Mouse (Mus musculus) myocyte (in vitro differentiated cells): ENCODE results near the gene Npr2. TPM values are rescaled to one million over a fixed set of nuclear protein-coding genes. Genes with fewer than 3 reads are reported as not detected.

Source experiments
- H3K27me3 ChIP-seq: one replicate; pipeline ENCODE4 v1.6.1; 2011; ENCODE audit not compliant: control insufficient read depth, insufficient read depth, insufficient read length
- H3K36me3 ChIP-seq: one replicate; pipeline ENCODE4 v1.6.1; 2011; ENCODE audit not compliant: control insufficient read depth, insufficient read depth
- H3K4me2 ChIP-seq: one replicate; pipeline ENCODE4 v1.6.1; 2011; ENCODE audit warnings: low read depth, control low read depth
- H3K4me3 ChIP-seq: one replicate; pipeline ENCODE4 v1.5.1; 2011; ENCODE audit warnings: mild to moderate bottlenecking, control low read depth, moderate library complexity
- H3K79me2 ChIP-seq: one replicate; pipeline ENCODE4 v1.6.1; 2011; ENCODE audit not compliant: control insufficient read depth, insufficient read depth
- H3ac ChIP-seq: one replicate; pipeline ENCODE4 v1.6.1; 2011; ENCODE audit not compliant: control insufficient read depth, insufficient read length
- CEBPB ChIP-seq: IDR thresholded peaks from 2 replicates; pipeline ENCODE4 v1.6.1; 2011; ENCODE audit warnings: mild to moderate bottlenecking, moderate library complexity; ENCODE audit not compliant: poor library complexity, insufficient read depth, severe bottlenecking
- E2F4 ChIP-seq: IDR thresholded peaks from one replicate; pipeline ENCODE4 v1.6.1; 2011; ENCODE audit warnings: mild to moderate bottlenecking, control low read depth, moderate library complexity; ENCODE audit not compliant: insufficient read depth
- MAX ChIP-seq: IDR thresholded peaks from one replicate; pipeline ENCODE4 v1.6.1; 2011; ENCODE audit warnings: low read depth, mild to moderate bottlenecking, control low read depth
- MYOD1 ChIP-seq, 3 experiments: IDR thresholded peaks; one replicate each; pipeline ENCODE4 v1.6.1; 2011; ENCODE audit warnings: control low read depth in 2 of 3, low read depth in 2 of 3, mild to moderate bottlenecking in 2 of 3, moderate library complexity in 1 of 3; ENCODE audit not compliant: insufficient read length in 2 of 3, control insufficient read depth in 1 of 3
- MYOG ChIP-seq, 3 experiments: IDR thresholded peaks; one replicate each; pipeline ENCODE4 v1.6.1; 2011; ENCODE audit warnings: control low read depth in 2 of 3, low read depth in 2 of 3, mild to moderate bottlenecking in 2 of 3; ENCODE audit not compliant: insufficient read length in 2 of 3, control insufficient read depth in 1 of 3, insufficient read depth in 1 of 3
- POLR2A ChIP-seq: IDR thresholded peaks from one replicate; pipeline ENCODE4 v1.6.1; 2011; ENCODE audit warnings: low read depth, mild to moderate bottlenecking, control low read depth, moderate library complexity; ENCODE audit not compliant: insufficient read length
- POLR2AphosphoS2 ChIP-seq: IDR thresholded peaks from one replicate; pipeline ENCODE4 v1.6.1; 2011; ENCODE audit warnings: low read depth, control low read depth; ENCODE audit not compliant: insufficient read length
- REST ChIP-seq: IDR thresholded peaks from one replicate; pipeline ENCODE4 v1.6.1; 2011; ENCODE audit warnings: mild to moderate bottlenecking, control low read depth, moderate library complexity; ENCODE audit not compliant: insufficient read depth, insufficient read length
- SRF ChIP-seq: IDR thresholded peaks from one replicate; pipeline ENCODE4 v1.6.1; 2011; ENCODE audit warnings: low read depth; ENCODE audit not compliant: control insufficient read depth, insufficient read length
- TCF12 ChIP-seq: IDR thresholded peaks from one replicate; pipeline ENCODE4 v1.6.1; 2011; ENCODE audit warnings: mild to moderate bottlenecking, control low read depth; ENCODE audit not compliant: poor library complexity, insufficient read depth, severe bottlenecking
- TCF3 ChIP-seq: IDR thresholded peaks from one replicate; pipeline ENCODE4 v1.6.1; 2011; ENCODE audit warnings: low read depth, control low read depth; ENCODE audit not compliant: insufficient read length
- USF1 ChIP-seq: IDR thresholded peaks from one replicate; pipeline ENCODE4 v1.6.1; 2011; ENCODE audit warnings: low read depth, mild to moderate bottlenecking, control low read depth, moderate library complexity
- polyA plus RNA-seq: library from polyadenylated mRNA; unstranded; fragments of >200 nt; fragmentation: generic; extraction: Trizol; gene quantifications from one replicate; pipeline ENCODE4 v1.2.1, GENCODE M21; 2012; ENCODE audit warnings: missing spikeins

Gene Npr2
- polyA plus RNA-seq, 1 experiment = 9.1 TPM

- H3K36me3 ChIP-seq = no peaks in the 10 kb centered on the region
- H3K4me3 ChIP-seq = peak overlapping the region; percentile 34
- no peak for TF ChIP-seq POLR2AphosphoS2
Measured at GRCm38 (mm10) chr4:43657146-43657545, 25.4 kb downstream of the Npr2 start.

GRCm38 (mm10) chr4:43666412-43666811 lies 34.7 kb downstream of the Npr2 start:
- H3K27me3 ChIP-seq = peaks cover 44% of the 10 kb centered on the region
- no peak overlapping the region for H3ac ChIP-seq
- H3K36me3 ChIP-seq = no peaks in the 10 kb centered on the region
- TF ChIP-seq MYOG (IDR thresholded peaks at IDR 0.05; ENCODE audit: control insufficient read depth in 1 of 3, insufficient read depth in 1 of 3, insufficient read length in 2 of 3, low read depth in 2 of 3) = no peak
- TF ChIP-seq POLR2AphosphoS2 = no peak
- no peak for TF ChIP-seq MAX
- no peak for TF ChIP-seq REST
- TF ChIP-seq TCF3 = no peak
- no peak for TF ChIP-seq POLR2A
- no peak for TF ChIP-seq E2F4
- no peak for TF ChIP-seq CEBPB
- no peak overlapping the region for H3K4me3 ChIP-seq
- no peak overlapping the region for H3K4me2 ChIP-seq
- H3K79me2 ChIP-seq = no peaks in the 10 kb centered on the region

More at GRCm38 (mm10) chr4:43657146-43657545, 25.4 kb downstream of the Npr2 start:
- Histone ChIP-seq H3K4me2 (peak overlapping the region; percentile 76), H3ac (no peak overlapping the region), H3K79me2 (no peaks in the 10 kb centered on the region), H3K27me3 (peaks cover 36% of the 10 kb centered on the region)

- TF ChIP-seq REST (no peak), POLR2A (peak; percentile 68), POLR2AphosphoS2 (peak; percentile 54), E2F4 (no peak)
- H3K27me3 ChIP-seq = peaks cover 34% of the 10 kb centered on the region
- H3ac ChIP-seq = peak within 1 kb of the TSS; percentile 52
- no peaks in the 10 kb centered on the region for H3K79me2 ChIP-seq
- H3K4me2 ChIP-seq = peak within 1 kb of the TSS; percentile 78
- peak within 1 kb of the TSS; percentile 10 for H3K4me3 ChIP-seq
- H3K36me3 ChIP-seq = no peaks in the 10 kb centered on the region
Measured at GRCm38 (mm10) chr4:43668782-43669427, 37.2 kb downstream of the Npr2 start, which contains the start of the genes Tmem8b and Fam221b. TSS of gene Tmem8b (plus strand) at chr4:43668971. TSS of gene Fam221b (minus strand) at chr4:43669145.

- H3K4me3 ChIP-seq = peak overlapping the region; percentile 10
- H3K36me3 ChIP-seq = no peaks in the 10 kb centered on the region
- H3K27me3 ChIP-seq = peaks cover 36% of the 10 kb centered on the region
- TF ChIP-seq REST (no peak), MYOD1 (IDR thresholded peaks at IDR 0.05; ENCODE audit: control insufficient read depth in 1 of 3, insufficient read length in 2 of 3, low read depth in 2 of 3) (no peak)
- H3K4me2 ChIP-seq = peak overlapping the region; percentile 75
- peak overlapping the region; percentile 52 for H3ac ChIP-seq
- no peaks in the 10 kb centered on the region for H3K79me2 ChIP-seq
Measured at GRCm38 (mm10) chr4:43669428-43669794, 37.7 kb downstream of the Npr2 start.

GRCm38 (mm10) chr4:43672070-43672469 lies 40.3 kb downstream of the Npr2 start:
- no peak overlapping the region for H3K4me2 ChIP-seq
- no peaks in the 10 kb centered on the region for H3K36me3 ChIP-seq
- TF ChIP-seq SRF (no peak), MYOD1 (IDR thresholded peaks at IDR 0.05; ENCODE audit: control insufficient read depth in 1 of 3, insufficient read length in 2 of 3, low read depth in 2 of 3) (no peak), TCF3 (no peak), CEBPB (no peak)
- H3K27me3 ChIP-seq = peaks cover 27% of the 10 kb centered on the region
- no peaks in the 10 kb centered on the region for H3K79me2 ChIP-seq
- no peak overlapping the region for H3ac ChIP-seq
- H3K4me3 ChIP-seq = no peak overlapping the region

DNA sequence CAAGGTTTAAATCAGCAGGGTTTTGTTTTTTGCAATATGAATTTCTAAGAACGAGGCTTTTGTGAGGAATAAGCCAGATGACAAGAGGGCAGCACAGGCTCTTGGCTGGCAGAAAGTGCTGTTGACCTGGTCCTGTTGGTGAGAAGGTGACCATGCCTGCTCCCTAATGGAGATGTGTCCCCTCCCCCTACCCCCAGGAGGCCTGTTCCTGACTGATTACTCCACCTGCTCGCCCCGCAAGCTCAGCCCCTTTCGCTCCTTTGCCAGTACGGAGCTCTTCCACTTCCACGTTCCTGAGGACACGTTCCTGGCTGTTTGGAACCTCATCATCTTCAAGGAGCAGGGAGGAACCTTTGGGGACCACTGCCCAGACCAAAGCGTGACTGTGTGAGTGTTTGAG lies 42.0 kb downstream of the Npr2 start:
- Histone ChIP-seq H3K4me3 (no peak overlapping the region), H3K27me3 (peaks cover 28% of the 10 kb centered on the region), H3K4me2 (no peak overlapping the region), H3K36me3 (no peaks in the 10 kb centered on the region), H3ac (no peak overlapping the region), H3K79me2 (no peaks in the 10 kb centered on the region)
- no peak for TF ChIP-seq MYOG (IDR thresholded peaks at IDR 0.05; ENCODE audit: control insufficient read depth in 1 of 3, insufficient read depth in 1 of 3, insufficient read length in 2 of 3, low read depth in 2 of 3)
- TF ChIP-seq REST = no peak
- TF ChIP-seq SRF = no peak
- TF ChIP-seq POLR2A = no peak
- TF ChIP-seq E2F4 = no peak
- TF ChIP-seq POLR2AphosphoS2 = no peak
- no peak for TF ChIP-seq TCF3
- TF ChIP-seq MAX = no peak
- TF ChIP-seq MYOD1 (IDR thresholded peaks at IDR 0.05; ENCODE audit: control insufficient read depth in 1 of 3, insufficient read length in 2 of 3, low read depth in 2 of 3) = no peak
- TF ChIP-seq CEBPB = no peak
- no peak for TF ChIP-seq USF1
- TF ChIP-seq TCF12 = no peak
